Mouse (Mus musculus) adrenal gland (tissue): Measurements from ENCODE around the gene Myo1h.

Experiments used
- intact Hi-C: fragments of 180-260 bp; cut with DNase I; formaldehyde crosslinking; loops from one replicate; pipeline ENCODE4 v1.15.1; 2025

The Myo1h gene

DNA sequence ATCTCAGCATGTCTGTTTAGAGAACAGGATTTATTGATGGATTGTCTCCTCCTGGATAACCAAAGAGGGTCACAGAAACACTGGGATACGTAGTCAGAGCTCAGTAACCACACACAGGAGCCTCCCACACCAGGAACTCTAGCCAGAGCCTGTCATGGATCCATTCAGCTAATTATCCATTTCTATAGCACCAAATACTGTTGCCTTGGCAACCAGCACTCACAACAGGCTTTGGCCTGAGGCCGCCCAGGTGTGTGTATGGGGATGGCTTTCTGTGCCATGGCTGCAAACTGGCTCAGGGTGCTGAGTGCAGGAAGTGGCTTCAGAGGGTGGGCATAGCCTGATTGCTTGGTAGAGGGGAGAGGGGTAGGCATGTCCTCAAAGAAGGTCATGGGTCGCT lies 1.0 kb downstream of the Myo1h start:
- intact Hi-C loops = no loop called here

DNA sequence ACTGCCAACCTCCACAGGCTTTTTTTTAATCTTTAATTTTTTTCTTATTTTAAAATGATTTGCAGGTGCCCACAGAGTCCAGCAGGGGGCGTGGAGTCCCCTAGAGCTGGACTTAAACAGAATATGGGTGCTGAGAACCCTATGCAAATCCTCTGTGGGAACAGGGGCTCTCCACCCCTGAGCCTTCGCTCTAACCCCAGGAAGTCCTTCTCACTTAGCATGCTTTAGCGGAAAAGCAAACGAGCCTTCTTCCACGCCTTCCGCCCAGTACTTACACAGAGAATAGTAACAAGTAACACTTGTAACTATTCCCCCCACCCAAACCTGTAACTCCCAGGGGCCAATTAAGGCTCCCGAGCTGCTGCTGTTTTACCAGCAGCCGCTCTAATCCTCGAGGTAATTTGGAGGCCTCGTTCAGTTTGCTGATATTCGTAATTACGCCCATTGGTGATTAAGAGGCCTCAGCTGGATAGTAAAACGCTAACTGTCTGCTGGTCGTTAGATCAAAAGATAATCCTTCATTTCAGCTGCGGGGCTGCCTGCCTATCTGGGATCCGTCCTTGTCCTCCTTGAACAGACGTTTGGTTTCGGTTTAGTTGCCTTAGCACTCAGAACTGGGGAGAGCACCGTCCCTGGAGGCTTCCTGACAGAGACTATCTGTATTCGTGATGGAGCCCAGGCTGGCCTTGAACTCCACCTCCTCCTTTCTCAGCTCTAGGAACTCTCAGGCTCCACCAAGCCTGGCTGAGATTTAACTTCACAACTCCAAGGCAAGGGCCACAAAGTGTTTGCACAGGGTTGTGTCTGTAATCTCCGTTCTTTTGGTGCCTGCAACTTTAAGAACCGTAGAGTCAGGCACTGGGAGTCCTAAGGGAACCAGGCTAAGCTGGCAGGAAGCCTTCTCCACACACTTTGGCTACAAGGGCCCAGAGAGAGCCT lies 8.0 kb downstream of the Myo1h start:
- intact Hi-C loops = no loop called here

DNA sequence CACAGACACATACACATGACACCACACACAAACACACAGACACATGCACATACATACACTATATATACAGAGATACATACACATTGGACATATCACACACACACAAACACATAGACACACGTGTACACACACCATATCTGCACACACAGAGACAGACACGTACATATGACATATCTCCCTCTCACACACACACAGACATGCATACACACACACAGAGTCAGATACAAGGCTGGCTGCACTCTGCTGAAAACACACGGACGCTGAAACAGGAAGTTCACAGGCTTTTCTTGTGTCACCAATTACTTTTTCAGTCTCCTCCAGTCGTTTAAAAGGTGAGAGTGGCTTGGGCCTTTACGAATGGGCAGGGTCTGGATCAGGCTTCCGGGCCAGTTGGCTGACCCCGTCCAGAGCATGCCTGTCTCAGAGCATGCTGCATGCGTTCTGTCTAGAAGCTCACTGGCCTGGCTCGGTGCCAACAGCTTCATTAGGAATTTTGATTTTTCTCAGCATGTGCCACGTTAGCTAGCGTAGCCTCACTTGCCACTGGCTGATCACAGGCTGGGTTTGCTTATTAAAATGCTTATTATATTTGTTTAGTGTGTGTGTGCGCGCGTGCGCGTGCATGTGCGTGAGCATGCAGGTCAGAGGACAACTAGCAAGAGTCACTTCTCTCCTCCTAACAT lies 9.4 kb downstream of the Myo1h start:
- intact Hi-C loops = no loop called here

DNA sequence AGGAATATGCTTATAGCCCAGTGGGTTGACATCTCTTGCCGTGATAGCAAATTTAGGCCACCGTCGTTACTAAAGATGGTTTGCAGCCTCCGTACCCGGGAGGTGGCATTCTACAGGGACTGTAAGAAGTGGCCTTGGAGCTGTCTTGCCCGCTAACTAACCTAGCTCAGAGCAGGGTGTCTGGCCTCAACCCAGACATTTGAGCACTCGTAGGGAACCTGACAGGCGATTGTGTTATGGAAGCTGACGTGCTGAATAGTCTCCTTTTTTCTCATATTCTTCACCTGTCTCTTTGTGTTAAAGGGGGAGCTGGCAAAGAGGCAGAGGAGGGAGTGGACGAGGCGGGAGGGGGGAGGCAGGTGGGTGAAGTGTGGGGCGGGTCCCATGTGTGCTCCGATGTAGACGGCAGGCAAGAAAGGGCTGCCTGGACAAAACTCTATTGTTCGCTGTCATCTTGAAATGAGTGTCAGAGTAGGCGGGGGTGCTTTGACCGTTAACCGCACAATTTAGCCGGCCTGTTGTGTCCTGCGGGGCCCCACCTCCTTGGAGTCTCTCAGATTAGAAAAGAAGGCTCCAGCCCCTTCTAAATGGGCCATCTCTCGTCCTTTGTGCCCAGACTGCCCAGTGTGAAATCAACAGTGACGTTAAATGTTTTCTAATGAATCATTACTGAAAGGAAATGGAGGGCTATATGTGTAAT lies 10.3 kb downstream of the Myo1h start:
- intact Hi-C loops = no loop called here

DNA sequence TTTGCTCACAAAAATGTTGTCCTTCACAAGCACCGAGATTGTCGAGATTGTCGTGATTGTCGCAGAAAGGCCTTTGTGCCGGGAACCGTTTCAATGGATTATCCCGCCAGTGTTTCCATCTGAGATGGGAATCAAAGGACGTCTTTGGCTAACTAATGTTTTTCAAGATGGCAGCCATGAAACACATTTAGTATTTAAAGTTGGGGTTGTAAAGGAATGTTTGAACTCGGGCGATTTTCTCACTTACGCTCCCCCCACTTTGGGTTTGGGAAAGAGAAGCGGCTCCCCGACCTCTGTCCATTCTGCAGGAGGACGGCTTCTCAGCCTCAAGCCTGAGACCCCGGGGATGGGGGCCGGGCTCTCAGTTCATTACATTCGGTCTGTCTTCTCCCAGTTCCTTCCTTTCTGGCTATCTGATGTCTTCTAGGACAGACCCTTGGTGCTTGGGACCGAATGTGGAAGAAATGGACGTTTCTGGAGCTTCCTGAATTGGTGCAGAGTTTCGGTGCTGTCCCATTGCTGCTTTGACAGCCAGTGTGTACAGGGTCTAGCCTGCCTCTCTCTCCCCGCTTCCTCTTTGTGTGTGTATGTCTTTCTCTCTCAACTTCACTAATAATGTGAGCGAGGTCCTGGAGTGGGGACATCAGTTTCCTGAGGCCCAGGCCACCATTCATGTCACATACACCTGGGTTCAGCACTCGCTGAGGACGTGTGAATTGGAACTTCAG lies 11.1 kb downstream of the Myo1h start:
- intact Hi-C loops = loop anchor here (10.0 kb wide), 2 partner anchors 115 to 255 kb away; no protein-coding TSS in a partner anchor

DNA sequence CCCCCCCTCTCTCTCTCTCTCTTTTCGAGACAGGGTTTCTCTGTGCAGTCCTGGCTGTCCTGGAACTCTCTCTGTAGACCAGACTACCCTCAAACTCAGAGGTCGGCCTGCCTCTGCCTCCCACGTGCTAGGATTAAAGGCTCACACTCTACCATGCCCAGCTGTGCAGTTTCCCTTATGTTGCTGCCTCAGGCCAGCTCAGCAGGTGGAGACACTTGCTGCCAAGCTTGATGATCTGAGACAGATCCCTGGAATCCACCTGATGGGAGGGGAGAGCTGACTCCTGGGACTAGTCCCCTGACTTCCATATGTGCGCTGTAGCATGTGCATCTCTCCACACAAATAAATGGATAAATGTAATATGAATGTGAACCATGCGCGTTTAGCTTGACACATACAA lies 14.2 kb downstream of the Myo1h start:
- intact Hi-C loops = loop anchor here (10.0 kb wide), 2 partner anchors 118 to 258 kb away; no protein-coding TSS in a partner anchor

DNA sequence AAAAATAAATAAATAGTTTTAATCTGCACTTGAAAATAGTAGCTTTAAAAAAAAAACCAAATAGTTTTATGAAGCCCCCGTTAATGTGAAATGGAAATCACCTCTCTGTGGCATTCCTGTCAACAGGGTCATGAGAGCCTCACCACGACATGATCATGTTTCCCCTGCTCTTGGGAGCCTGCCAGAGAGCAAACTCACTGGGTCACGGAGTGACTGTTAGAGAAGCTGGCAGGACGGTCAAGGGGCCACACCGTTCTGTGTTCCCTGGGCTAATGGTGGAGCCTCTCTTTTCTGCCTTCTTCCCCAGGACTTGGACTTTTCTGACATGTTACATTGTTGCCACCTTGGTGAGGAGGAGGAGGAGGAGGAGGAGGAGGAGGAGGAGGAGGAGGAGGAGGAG lies 17.5 kb downstream of the Myo1h start:
- intact Hi-C loops = loop anchor here (10.0 kb wide), 2 partner anchors 122 to 262 kb away; no protein-coding TSS in a partner anchor

DNA sequence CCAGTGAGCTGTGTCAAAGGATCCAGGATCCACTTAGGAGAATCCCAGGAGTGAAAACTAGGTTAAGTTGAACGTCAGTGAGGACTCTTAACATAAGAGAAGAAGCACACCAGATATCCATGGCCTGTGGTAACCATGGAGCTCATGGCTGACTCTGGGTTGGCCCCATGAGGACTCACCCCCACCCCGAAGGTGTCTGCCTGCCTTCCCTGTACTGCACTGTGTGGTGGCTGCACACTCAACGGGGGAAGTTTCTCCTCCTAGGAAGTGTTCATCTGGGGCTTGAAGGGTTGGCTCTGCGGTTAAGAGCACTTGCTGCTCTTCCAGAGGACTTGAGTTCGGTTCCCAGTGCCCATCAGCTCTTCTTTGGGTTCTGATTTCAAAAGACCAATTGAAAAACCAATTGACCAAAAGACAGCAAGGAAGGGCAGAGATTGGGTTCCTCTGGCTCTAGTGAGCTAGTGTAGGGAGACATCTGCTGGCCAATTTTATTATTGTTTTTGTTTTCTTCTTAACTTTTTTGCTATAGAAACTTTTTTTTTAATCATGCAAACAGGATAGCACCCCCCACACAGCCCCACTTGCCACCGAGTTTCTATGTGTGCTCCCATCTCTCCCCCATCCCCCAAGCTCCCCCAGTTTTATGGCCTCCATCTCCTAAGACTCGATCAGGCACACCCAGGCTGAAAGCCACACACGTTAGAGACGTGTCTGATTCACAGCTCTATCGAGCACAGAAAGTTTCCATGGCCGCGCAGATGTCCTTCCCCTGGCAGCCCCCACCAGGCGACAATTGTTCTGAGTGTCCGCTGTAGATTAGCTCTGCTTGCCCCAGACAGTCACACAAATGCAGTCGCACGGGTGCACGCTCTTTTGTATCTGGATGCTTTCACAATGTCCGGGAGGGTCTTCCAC lies 20.1 kb downstream of the Myo1h start:
- intact Hi-C loops = loop anchor here (2.0 to 10.0 kb wide), 3 partner anchors 62 to 264 kb away; no protein-coding TSS in a partner anchor

DNA sequence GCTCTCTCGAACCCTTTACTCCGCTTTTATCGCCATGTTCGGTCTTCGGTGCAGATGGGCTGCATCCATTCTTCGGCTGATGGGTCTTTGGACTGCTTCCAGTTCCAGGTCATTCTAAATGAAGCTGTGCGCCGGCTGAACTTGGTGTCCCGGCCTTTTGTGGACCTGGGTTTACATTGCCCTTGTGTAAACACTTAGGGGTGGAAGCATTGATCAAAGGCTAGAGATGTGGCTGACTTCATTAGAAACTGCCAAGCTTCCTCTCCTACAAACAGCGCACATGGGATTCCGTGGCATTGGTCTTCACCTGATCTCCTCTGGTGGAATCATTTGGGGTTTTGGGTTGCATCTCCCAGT lies 20.7 kb downstream of the Myo1h start:
- intact Hi-C loops = loop anchor here (2.0 to 10.0 kb wide), 5 partner anchors 63 to 323 kb away; partner anchors contain the start of genes Kctd10 and Ube3b

DNA sequence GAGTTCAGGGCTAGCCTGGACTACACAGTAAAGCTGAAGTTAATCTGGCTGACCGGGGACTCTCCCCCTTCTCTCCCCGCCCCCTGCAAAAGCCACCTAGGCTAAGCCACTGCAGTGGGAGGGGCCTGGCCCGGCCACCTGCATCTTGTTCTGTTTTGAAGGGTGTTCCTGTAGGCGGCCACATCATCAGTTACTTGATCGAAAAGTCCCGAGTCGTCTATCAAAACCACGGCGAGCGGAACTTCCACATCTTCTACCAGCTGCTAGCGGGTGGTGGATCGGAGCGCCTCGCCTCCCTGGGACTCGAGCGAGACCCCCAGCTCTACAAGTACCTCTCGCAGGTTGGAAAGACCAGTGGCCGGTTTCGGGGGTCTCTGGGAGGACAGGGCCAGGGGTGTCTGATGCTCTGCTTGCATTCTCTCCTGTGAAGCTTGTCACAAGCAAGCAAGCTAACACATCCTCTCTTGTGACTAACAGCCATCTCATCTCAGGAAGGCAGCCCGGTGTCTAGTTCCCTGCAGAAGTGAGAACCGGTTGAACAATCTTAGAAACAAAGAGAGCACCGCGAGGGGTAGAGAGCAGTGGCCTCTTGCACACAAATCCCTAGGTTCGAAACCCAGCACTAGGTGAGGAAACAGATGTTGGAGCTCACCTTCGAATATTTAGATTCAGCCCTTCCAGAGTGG lies 34.3 kb downstream of the Myo1h start:
- intact Hi-C loops = no loop called here

DNA sequence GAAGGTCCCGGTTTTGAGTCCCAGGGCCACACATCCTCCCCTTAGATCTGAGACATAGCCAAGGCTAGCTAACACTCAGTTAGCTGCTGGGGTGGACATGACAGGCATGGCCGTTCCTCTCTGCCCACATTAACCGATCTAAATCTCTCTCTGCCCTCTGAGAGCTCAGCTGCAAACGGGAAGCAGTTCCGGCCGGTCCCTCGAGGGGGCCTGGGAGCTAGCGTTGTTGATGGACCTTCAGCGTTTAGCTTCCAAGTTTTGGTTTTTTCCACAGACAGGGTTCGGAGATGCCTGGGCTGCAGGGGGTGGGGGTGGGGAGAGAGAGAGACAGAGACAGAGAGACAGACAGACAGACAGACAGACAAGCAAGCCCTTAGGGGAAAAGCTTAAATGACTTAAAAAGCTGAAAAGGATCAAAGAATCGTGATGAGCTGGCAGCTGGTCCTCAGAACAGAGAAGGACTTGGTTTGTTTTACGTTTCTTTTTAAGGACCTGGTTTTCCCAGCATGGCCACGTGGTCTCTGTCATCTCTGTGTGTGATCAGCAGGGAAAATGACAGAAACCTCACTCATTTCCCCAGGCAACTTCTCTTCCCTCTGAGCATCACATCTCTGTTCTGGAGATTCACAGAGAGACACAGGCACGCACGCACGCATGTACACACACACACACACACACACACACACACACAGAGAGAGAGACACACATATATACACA lies 35.0 kb downstream of the Myo1h start:
- intact Hi-C loops = no loop called here

DNA sequence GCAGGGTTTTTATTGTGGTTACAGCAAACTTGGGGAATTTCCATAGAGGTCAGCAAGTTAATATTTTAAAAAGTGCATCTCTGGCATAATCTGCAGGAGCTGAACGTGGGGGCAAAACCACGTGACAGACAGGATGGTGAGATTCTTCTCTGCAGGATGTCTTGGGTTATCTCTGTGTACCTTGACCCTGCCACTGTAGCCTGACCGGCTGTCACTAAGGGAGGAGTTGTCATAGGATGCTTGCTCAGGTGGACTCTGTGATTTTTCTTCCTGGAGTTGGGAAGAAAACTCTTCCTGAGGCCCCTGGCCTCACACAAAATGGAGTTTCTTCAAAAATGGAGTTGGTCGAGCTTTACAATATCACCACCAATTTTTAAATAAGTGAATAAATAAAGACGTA lies 54.0 kb downstream of the Myo1h start:
- intact Hi-C loops = no loop called here

DNA sequence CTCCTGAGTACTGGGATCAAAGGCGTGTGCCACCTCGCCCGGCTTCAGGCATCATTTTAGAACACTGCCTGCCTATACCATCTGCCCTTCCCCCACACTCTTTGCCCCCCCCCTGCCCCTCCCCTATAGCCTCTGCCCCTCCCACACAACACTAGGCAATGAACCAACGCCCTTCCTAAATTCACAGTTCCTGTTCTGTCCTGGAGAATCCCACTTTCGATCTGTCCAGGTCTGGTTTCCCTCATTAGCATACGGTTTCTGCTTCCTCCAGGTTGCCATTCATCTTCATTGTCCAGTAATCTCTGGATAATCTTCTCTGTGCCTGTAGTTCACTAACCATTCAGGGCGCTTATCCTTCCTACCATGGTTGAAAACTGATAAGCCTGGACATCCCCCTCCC lies 54.6 kb downstream of the Myo1h start:
- intact Hi-C loops = no loop called here

DNA sequence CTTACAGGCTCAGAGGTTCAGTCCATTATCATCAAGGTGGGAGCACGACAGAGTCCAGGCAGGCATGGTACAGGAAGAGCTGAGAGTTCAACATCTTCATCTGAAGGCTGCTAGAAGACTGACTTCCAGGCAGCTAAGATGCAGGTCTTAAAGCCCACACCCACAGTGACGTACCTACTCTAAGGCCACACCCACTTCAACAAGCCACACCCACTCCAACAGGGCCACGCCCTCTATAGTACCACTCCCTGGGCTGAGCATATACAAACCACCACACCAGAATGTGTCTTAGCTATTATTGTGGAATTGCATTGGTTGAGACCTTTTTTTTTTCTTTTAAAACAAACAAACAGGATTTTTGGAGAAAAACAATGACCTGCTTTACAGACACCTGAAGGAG lies 56.6 kb downstream of the Myo1h start:
- intact Hi-C loops = no loop called here

DNA sequence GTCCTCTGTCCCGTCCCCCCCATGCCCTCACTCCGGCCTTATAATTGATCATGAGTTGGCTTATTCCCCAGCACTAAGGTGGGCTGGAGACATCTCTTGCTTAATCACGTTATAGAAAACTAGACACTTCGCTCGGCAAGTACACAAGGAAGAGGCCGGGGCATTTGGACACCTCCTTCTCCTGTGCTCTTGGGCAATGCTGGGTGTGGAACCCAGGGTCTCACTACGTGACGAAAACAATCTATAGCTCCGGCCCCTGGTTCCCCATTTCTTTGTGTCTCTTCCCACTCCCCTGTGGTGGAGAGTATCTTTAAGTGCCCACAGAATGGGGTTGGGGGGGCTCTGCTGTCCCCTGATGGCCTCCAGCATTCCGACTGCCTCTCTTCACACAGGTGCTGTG lies 58.0 kb downstream of the Myo1h start:
- intact Hi-C loops = no loop called here

DNA sequence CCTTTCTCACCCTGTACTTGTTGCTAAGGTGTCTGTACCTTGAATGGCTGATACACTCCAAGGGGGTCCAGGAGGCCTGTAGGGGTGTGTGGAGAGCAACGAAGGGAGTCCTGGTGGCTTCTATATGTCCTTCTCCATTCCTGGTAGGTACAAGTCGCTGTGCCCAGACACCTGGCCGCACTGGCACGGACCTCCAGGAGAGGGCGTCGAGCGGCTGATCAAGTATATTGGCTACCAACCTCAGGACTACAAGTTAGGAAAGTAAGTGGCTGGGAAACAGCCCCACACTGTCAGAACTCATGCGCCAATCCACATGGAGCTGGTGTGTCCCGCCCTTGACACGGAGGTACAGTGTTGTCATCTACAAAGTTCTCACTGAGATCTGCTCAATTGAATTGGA lies 62.5 kb downstream of the Myo1h start:
- intact Hi-C loops = no loop called here

DNA sequence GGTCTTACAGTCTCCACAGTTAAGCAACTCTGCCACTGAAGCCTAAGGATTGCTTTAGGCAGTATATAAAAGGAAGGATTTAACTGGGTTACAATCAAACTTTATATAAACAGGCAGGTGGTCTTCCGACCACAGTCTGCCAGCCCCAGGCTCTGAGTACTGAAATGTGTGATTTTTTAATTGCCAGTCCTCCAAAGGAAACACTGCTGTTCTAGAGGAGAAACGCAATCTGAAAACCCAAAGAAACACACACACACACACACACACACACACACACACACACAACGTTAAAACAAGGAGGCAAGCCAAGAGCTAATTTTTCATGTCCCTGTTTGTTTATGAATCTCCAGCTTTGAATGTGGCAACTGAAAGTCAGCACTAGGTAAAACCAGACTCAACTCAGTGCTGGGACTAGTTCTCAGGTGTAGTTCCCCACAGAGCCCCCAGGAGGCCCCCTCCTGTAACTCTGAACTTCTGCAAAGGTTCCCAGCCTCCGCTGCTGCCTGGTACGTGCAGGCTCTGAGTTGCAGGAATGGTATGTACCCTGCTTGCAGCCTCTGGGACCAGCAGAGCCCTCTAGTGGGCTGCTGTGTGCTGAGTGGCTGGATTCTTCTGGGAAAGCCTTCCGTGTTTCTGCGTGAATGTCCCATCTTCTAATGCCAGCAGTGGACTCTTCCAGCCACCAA lies 67.4 kb downstream of the Myo1h start:
- intact Hi-C loops = loop anchor here (2.0 kb wide), 1 partner anchor 42 kb away; no protein-coding TSS in a partner anchor
